Mouse (Mus musculus) cerebellum, adult 2 months (tissue): ENCODE measurements around the gene Btbd18.

ENCODE experiments used
- CTCF ChIP-seq: fragments of 200-500 bp; IDR thresholded peaks from 2 replicates; pipeline ENCODE4 v1.5.1; 2011; ENCODE audit warnings: low read depth, mild to moderate bottlenecking, control low read depth, low read length, moderate library complexity, borderline replicate concordance; ENCODE audit not compliant: insufficient read depth
- POLR2A ChIP-seq: fragments of 200-500 bp; IDR thresholded peaks from 2 replicates; pipeline ENCODE4 v1.6.1; 2011; ENCODE audit warnings: low read length, control low read depth, borderline replicate concordance; ENCODE audit not compliant: insufficient read depth

GRCm38 (mm10) chr2:84650464-84651195, 8.2 kb upstream of the Btbd18 start, which contains the start of gene Ctnnd1:
- TF ChIP-seq CTCF, result no peak
- peak; percentile 90; the same call in 1 of the 2 replicates for TF ChIP-seq POLR2A
